Mouse (Mus musculus) right cerebral cortex, adult 2 months (tissue): ENCODE results near the gene Slc24a4.
"Not testable (repeated sequence)": the region's sequence is repeated elsewhere in the genome, so short reads cannot be mapped to it uniquely, and the experiment has no call there.

Source experiments
- DNase-seq, 2 experiments: peaks; one replicate each; pipeline ENCODE4 v3.0.0; 2021 to 2022; ENCODE audit warnings: low spot score in 2 of 2

The Slc24a4 gene

GRCm38 (mm10) chr12:102248104-102248503 lies 119.6 kb downstream of the Slc24a4 start:
- DNase-seq: peak; percentile 46 to 52

- peak; percentile 26 to 45 for DNase-seq
Observed at GRCm38 (mm10) chr12:102250316-102250715, 121.8 kb downstream of the Slc24a4 start.

- peak; percentile 41 to 57 for DNase-seq
Observed at GRCm38 (mm10) chr12:102251070-102251469, 122.5 kb downstream of the Slc24a4 start.

DNA sequence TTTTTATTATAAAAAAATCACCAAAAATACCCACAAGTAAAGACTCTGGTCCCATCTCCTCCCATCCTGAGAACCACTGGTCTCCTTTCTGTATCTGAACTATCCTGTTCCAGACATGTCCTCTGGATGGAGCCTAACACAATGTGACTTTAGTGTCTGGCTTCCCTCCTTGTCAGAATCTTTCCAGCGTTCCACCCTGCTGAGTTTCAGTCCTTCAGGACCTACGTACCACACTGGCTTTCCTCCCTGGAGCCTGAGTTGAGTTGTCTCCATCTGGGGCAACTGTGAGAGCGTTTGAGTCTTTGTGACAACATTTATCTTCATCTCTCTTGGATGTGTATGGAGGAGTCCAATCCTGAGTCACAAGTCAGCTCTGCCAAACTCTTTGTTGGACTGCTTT lies 123.5 kb downstream of the Slc24a4 start:
- DNase-seq: peak in 1 of 2 experiments; percentile 23

DNA sequence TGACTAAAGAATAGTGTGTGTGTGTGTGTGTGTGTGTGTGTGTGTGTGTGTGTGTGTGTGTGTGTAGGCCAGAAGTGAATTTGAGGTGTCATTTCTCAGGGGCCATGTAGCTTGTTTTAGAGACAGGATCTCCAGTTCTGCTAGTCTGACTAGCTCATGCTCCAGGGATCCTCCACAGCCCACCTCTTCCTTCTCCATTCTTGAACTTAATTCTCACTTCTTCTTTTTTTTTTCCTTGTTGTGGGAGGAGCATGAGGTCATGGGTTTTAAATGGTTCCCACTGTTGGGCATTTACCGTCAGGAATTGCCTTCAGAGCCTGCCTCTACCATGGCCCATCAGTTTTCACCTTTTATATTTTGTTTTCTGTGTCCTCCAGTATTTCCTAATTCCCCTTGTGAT lies 124.0 kb downstream of the Slc24a4 start:
- no peak for DNase-seq

DNA sequence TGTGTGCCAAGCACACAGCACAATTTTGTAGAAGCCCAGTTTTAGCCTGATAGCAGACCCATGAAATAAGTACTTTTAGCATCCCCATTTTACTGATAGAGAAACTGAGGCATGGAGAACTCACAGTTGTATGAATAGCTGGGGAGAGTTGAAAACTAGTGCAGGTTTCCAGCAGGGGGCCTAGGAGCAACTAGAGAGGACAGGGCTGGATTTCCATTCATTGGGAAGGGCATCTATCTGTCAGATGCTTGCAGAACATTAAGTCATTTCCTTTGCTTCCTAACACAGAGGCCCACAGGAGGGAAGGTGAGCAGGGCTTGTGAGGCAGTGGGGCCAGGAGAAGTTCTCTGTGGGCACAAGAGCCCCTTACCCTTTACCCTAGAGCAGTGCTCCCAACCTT lies 126.5 kb downstream of the Slc24a4 start:
- DNase-seq: no peak

- no peak for DNase-seq
Observed at GRCm38 (mm10) chr12:102258522-102259112, 130.1 kb downstream of the Slc24a4 start.

GRCm38 (mm10) chr12:102261933-102262396 lies 133.4 kb downstream of the Slc24a4 start:
- no peak for DNase-seq

DNA sequence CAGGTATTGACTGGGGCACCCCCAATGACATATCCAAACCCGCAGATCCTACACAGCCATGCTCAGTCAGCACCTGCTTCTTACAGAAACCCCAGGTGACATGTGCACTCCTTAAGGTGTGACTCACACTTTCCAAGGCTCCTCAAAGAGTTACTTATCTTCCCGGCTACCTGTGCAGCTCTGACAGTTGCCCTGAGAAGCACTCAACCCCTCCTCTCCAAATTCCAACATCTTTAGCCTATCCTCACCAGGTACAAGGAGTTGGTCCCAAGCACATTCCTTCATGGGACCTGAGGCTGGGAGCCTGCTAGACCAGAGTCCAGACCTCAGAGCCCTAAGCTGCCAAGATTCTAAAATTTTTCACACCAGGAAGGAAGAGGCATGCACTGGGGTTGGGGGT lies 134.3 kb downstream of the Slc24a4 start:
- DNase-seq: no peak

GRCm38 (mm10) chr12:102263249-102263648 lies 134.7 kb downstream of the Slc24a4 start:
- DNase-seq: no peak

DNA sequence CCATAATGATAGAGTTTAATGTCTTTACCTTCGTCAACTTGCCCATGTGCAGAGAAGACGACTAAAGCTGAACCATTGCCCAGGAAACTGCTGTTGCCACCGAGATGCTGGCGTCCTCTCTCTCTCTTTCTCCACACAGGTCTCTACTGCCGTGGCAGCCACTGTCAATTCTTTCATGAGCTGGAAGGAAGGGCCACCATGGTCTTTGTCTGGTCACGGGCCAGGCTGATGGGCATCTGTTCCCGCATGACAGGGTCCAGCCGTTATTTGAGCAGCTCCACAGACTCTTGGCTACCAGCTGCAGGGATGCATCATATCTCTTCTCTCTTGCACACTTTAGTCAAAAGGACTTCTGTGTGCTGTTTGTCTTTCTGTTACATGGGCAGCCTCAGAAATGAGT lies 137.9 kb downstream of the Slc24a4 start:
- no peak for DNase-seq

DNA sequence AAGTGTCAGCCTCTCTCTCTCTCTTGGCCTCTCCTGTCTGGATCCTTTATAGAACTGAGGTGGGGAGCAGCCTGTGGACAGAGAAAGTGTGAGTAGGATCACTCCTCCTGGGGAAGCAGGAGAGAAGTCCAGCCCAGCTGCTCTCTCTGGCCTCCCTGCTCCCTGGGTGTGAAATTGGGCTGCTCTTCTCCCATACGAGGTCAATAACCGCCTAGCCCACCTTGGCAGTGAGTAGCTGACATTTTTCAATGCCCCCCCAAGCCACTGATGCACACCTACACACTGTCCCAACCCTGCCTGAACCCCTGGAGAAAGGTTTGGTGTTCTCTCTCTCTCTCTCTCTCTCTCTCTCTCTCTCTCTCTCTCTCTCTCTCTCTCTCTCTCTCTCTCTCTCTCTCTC lies 140.6 kb downstream of the Slc24a4 start:
- no peak for DNase-seq

DNA sequence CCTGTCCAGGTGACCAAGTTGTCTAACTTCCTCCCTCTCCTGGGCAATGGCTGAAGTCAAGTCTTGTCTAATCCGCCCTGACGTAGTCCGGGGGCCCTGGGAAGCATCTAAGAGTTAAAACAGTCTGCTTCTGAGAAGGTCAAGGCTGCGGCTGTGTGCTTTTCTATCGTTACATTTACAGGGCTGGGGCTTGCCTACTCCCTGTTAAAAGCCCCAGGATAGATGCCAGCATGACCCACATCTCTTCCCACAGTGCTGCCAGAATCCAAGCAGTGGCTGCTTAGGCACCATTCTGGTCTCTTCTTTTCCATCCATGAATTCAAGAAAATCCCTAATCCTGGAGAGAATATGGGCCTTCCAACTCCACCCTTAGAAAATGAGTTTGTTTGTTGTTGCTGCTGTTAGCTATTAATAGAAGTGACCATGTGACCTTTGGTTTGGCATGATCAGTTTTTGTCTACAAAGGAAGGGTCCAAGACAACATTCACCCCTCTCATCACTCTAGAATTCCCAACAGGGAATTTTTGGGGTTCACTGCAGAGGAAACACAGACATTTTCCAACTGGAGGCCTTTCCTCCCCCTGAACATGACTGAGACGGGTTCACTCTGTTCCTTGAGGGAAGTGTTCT lies 142.4 kb downstream of the Slc24a4 start:
- no peak for DNase-seq

DNA sequence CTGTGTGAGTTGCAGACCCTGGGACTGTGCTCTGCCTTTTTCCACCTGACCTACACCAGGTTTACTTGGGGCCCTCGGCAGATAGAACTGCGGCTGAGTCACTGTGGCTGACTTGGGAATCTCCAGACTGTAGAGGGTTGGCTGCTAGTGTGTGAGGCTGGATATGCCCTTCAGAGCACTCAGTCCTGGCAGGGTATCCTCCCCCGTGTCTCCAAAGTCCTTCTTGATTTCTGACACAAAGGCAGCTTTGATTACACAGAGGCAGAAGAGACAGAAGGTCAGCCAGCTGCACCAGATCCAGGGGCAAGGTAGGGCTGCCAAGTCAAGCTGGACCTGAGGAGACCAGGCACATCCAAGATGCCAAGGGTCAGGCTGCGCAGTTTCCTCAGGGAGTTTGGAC lies 142.9 kb downstream of the Slc24a4 start:
- no peak for DNase-seq

DNA sequence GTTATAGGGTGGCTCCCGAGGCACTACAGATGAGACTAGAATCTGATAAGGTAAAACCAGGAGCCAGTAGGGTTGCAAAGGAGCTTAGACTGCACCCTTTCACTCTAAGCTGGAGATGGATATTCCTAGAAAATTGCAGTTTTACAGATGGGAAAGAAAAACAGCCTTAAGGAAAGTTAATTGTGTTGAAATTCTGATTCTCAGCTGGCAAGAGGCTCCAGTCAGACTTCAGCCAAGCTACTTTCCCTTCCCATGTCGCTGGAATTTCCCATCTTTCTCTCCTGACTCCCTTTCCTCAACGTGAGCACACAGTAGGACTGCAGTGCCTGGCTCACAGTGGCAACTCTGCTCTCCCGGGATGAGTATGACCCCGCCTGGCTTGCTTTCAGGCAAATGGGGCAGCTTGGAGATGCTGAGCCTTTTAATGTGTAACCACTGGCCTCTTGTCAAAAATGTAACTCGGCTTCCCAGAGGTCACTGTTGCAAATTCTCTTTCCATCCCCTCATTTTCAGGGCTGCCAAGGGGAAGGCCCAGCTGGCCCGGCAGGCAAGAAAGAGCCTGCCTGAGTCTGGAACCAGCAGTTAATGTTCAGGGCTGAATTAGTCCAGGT lies 147.4 kb downstream of the Slc24a4 start:
- no peak for DNase-seq

- DNase-seq: not testable (repeated sequence)
Observed at GRCm38 (mm10) chr12:102280290-102280689, 151.8 kb downstream of the Slc24a4 start.

GRCm38 (mm10) chr12:102280867-102281503 lies 152.5 kb downstream of the Slc24a4 start:
- no peak for DNase-seq

DNA sequence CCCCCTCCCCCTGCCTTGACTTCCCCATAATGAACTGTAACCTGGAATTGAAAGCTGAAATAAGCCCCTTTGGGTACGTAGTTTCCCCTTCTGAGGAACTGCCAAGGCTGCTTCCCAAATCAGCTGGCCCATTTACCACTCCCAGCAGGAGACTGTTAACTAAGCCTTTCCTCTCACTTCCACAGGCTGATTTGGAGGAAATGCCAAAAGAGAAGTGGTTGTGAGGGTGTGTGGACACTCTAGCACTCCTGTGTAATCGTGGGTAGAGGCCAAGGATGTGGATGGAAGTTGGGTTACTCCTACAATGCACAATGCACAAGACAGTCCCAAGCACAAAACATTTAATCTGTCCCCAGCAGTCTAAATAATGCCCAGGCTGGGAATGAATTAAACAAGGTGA lies 153.6 kb downstream of the Slc24a4 start:
- DNase-seq: no peak

DNA sequence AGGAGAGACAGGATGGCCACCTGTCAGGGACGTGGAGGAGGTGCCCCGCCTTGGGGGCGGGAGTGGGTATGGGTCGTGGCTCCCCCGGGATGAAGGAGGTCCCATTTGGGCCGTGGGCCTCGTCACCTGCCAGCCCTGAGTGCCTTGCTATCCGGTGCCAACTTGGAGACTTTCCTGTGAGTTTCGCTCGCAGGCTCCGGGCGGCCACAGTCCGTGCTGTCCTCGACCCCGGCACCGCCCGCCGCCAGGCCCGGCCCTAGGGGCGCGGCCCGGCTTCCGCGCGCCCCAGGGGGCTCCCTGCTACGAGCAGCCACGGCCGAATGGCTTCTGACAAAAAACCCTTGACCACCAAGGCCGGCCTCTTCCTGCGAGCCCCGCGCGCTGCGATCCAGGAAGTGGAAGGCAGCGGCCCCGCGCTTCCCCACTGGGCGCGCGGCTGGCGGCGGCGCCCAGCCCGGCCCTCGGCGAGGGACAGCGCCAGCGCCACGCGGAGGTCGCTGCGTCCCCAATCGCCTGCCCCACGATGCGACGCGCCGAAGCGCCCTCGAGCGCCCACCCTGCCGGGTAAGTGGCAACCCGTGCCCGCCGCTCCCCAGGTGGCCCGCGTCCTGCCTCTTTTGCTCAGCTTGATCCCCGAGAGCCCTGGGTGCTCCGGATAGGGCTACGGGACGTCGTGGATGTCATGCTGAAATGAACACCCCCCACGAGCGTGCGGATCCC lies 154.4 kb downstream of the Slc24a4 start, which contains the start of gene Rin3:
Gene Rin3 (plus strand): TSS at position 286 of the 720 bp plus-strand sequence.
- no peak for DNase-seq

- no peak for DNase-seq
Observed at GRCm38 (mm10) chr12:102283483-102284266, 155.1 kb downstream of the Slc24a4 start.

- DNase-seq: no peak
Observed at GRCm38 (mm10) chr12:102284267-102284610, 155.7 kb downstream of the Slc24a4 start.
